Mouse (Mus musculus) T-cell, adult 66 days (primary cell): ENCODE results near the gene Cdh9. TPM values are rescaled to one million over a fixed set of nuclear protein-coding genes. Genes with fewer than 3 reads are reported as not detected.

ENCODE experiments used
- total RNA-seq, 2 experiments: library from RNA; stranded (reverse); gene quantifications; 3 replicates in 1 of 2; 4 replicates in 1 of 2; pipeline ENCODE4 v1.2.4; 2023

Gene Cdh9
- not detected for total RNA-seq

GRCm38 (mm10) chr15:16728470-16729011, at the start of gene Cdh9:
Gene Cdh9 (plus strand): TSS chr15:16728756.

